Mouse (Mus musculus) heart, embryonic 11.5 days (tissue): Measurements from ENCODE around the gene Sspn. TPM values are rescaled to one million over a fixed set of nuclear protein-coding genes. Genes with fewer than 3 reads are reported as not detected.

ENCODE experiments used
- ATAC-seq: fragments of 200-750 bp; cut with Nextera tagmentation; replicated peaks from 2 replicates; pipeline ENCODE4 v1.8.0; 2017; ENCODE audit warnings: moderate library complexity; ENCODE audit not compliant: insufficient number of reproducible peaks, low FRiP score, low TSS enrichment
- H3K27ac ChIP-seq: fragments of 300-500 bp; sonication (generic); 2 replicates; pipeline ENCODE4 v1.5.1; 2014; ENCODE audit warnings: mild to moderate bottlenecking, low read depth, low read length
- H3K27me3 ChIP-seq: fragments of 300-500 bp; sonication (generic); 2 replicates; pipeline ENCODE4 v1.6.1; 2014; ENCODE audit warnings: mild to moderate bottlenecking, low read length, mixed read lengths; ENCODE audit not compliant: control insufficient read depth, insufficient read depth
- H3K36me3 ChIP-seq: fragments of 300-500 bp; sonication (generic); 2 replicates; pipeline ENCODE4 v1.6.1; 2014; ENCODE audit warnings: mild to moderate bottlenecking, low read length, moderate library complexity, mixed read lengths; ENCODE audit not compliant: control insufficient read depth, insufficient read depth
- H3K4me1 ChIP-seq: fragments of 300-500 bp; sonication (generic); 2 replicates; pipeline ENCODE4 v1.6.1; 2014; ENCODE audit warnings: low read length; ENCODE audit not compliant: control insufficient read depth, insufficient read depth
- H3K4me2 ChIP-seq: fragments of 300-500 bp; sonication (generic); 2 replicates; pipeline ENCODE4 v1.6.1; 2014; ENCODE audit warnings: mild to moderate bottlenecking, moderate library complexity
- H3K4me3 ChIP-seq: fragments of 300-500 bp; sonication (generic); 2 replicates; pipeline ENCODE4 v1.5.1; 2014; ENCODE audit warnings: low read depth, low read length
- H3K9ac ChIP-seq: fragments of 300-500 bp; sonication (generic); 2 replicates; pipeline ENCODE4 v1.6.1; 2014; ENCODE audit warnings: mild to moderate bottlenecking, low read depth, low read length, moderate library complexity
- H3K9me3 ChIP-seq: fragments of 300-500 bp; sonication (generic); replicated peaks from 2 replicates; pipeline ENCODE4 v1.6.1; 2016; ENCODE audit warnings: low read length; ENCODE audit not compliant: control insufficient read depth
- WGBS: fragments of 180-500 bp; shearing (Covaris S2); extraction: QIAGEN DNeasy Blood & Tissue Kit; methylation state at CpG from one replicate; pipeline ENCODE4 v1.1.7; 2014; ENCODE audit not compliant: insufficient replicate concordance; 5-methylcytosine and 5-hydroxymethylcytosine counted together
- polyA plus RNA-seq: library from polyadenylated mRNA; unstranded; fragments of >200 nt; fragmentation: Nextera tagmentation; extraction: Ambion mirVana; gene quantifications from 2 replicates; pipeline ENCODE4 v1.2.1, GENCODE M21; 2014

Gene Sspn
- polyA plus RNA-seq, 1 experiment from 2014 or later: 35.6 TPM

GRCm38 (mm10) chr6:145915435-145915834 lies 16.0 kb upstream of the Sspn start:
- no peak for ATAC-seq
- Histone ChIP-seq H3K9ac (no peak overlapping the region), H3K4me1 (0 out of 2 replicates have a peak, but pooled peaks cover 2% of the 10 kb centered on the region), H3K27me3 (no peaks in the 10 kb centered on the region), H3K27ac (no peak overlapping the region), H3K36me3 (no peaks in the 10 kb centered on the region), H3K4me3 (no peak overlapping the region), H3K9me3 (no peaks in the 10 kb centered on the region), H3K4me2 (no peak overlapping the region)
- 94% methylated on average over 2 of the region's 2 CpGs for WGBS

GRCm38 (mm10) chr6:145916401-145916800 lies 15.0 kb upstream of the Sspn start:
- Histone ChIP-seq H3K36me3 (no peaks in the 10 kb centered on the region), H3K9ac (no peak overlapping the region), H3K4me2 (no peak overlapping the region), H3K4me3 (no peak overlapping the region), H3K27me3 (no peaks in the 10 kb centered on the region), H3K9me3 (no peaks in the 10 kb centered on the region), H3K4me1 (no peaks in the 10 kb centered on the region), H3K27ac (no peak overlapping the region)
- 67% methylated on average over 6 of the region's 6 CpGs for WGBS
- no peak for ATAC-seq

DNA sequence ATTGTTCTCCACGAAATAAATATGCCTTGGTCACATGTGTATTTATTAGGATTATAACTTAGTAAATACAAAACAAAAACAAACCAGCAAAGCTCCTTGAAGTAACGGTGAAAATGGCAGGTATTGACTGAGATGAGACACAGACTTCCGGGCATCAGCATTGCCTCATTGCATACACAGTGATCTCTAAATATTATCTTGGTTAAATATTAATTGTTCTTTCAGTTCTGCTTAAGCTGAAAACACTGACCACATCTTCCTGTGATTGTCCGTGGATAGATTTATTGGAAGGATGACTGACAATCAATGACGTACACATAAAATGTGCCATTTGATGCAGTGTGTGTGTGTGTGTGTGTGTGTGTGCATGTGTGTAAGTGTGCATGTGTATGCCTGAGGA lies 13.2 kb upstream of the Sspn start:
- WGBS: 86% methylated on average over 5 of the region's 5 CpGs
- Histone ChIP-seq H3K4me3 (no peak overlapping the region), H3K4me2 (no peak overlapping the region), H3K4me1 (no peaks in the 10 kb centered on the region), H3K9me3 (no peaks in the 10 kb centered on the region), H3K27me3 (no peaks in the 10 kb centered on the region), H3K27ac (no peak overlapping the region), H3K9ac (no peak overlapping the region), H3K36me3 (no peaks in the 10 kb centered on the region)
- ATAC-seq: no peak

- Histone ChIP-seq H3K4me1 (peaks cover 9% of the 10 kb centered on the region), H3K36me3 (no peaks in the 10 kb centered on the region), H3K9me3 (no peaks in the 10 kb centered on the region), H3K27me3 (no peaks in the 10 kb centered on the region), H3K9ac (no peak overlapping the region), H3K4me2 (no peak overlapping the region), H3K27ac (no peak overlapping the region), H3K4me3 (no peak overlapping the region)
- WGBS: 60% methylated on average over 6 of the region's 6 CpGs
- no peak for ATAC-seq
Observed at GRCm38 (mm10) chr6:145923594-145923993, 7.8 kb upstream of the Sspn start.

- ATAC-seq: peak; percentile 74
- H3K36me3 ChIP-seq: no peaks in the 10 kb centered on the region
- no peaks in the 10 kb centered on the region for H3K27me3 ChIP-seq
- H3K9ac ChIP-seq: peak overlapping the region; percentile 90
- peak overlapping the region; percentile 90 for H3K27ac ChIP-seq
- H3K4me1 ChIP-seq: peaks cover 14% of the 10 kb centered on the region; the same call in 1 of the 2 replicates
- H3K4me3 ChIP-seq: peak overlapping the region; percentile 58
- 8% methylated on average over 28 of the region's 28 CpGs for WGBS
- H3K9me3 ChIP-seq: no peaks in the 10 kb centered on the region
- H3K4me2 ChIP-seq: peak overlapping the region; percentile 84
Observed at GRCm38 (mm10) chr6:145934001-145934696, 2.7 kb downstream of the Sspn start.

DNA sequence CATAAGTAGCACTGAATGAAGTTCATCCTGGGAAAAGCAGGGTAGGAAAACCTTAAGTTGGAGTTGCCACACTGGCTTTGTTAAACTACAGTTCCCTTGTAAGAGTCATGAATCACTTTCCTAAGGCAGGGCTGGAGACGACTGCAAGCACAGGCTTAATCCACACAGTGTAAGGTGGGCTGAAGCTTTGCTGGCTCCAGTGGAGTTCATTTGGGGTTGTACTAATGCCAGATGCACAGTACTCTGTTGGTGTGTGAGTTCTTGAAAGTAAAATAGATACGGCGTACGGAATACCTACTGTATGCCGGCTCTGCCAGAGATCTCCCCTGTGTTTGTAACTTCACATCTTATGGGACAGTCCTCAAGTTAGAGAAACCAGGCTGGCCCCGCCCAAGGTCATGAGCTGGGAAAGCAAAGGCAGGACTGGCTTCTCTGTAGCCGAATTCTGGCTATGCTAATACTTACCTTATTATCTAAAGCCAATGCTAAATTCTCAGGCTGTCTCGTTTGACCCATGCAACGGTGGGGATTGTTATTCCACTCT lies 3.3 kb downstream of the Sspn start:
- no peaks in the 10 kb centered on the region for H3K36me3 ChIP-seq
- H3K4me3 ChIP-seq: peak overlapping the region; percentile 58
- WGBS: 63% methylated on average over 9 of the region's 9 CpGs
- H3K9ac ChIP-seq: peak overlapping the region; percentile 90
- peak overlapping the region; percentile 84 for H3K4me2 ChIP-seq
- H3K4me1 ChIP-seq: peaks cover 14% of the 10 kb centered on the region; the same call in 1 of the 2 replicates
- no peaks in the 10 kb centered on the region for H3K9me3 ChIP-seq
- no peak for ATAC-seq
- H3K27me3 ChIP-seq: no peaks in the 10 kb centered on the region
- peak overlapping the region; percentile 90 for H3K27ac ChIP-seq

DNA sequence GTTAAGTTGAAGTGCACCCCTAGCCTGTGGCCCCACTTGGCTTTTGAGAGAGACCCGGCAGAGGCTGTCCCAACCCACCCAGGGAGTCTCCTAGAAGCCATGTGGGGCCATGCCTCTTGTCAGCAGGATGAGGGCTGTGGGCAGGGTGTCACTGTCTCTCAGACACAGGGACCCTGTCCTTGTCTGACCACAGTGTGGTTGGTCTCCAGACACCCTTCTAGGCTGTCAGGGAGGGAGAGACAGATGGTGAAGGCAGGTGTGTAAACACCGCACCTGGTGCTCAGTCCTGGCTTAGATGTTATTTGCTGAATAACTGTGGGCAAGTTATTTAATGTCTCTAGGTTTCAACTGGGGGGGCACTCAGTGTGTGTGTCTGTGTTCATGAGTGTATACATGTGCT lies 4.5 kb downstream of the Sspn start:
- Histone ChIP-seq H3K9ac (no peak overlapping the region), H3K27ac (no peak overlapping the region), H3K36me3 (no peaks in the 10 kb centered on the region), H3K4me2 (peak overlapping the region; percentile 21; the same call in 1 of the 2 replicates), H3K4me1 (peaks cover 17% of the 10 kb centered on the region; the same call in 1 of the 2 replicates), H3K9me3 (no peaks in the 10 kb centered on the region), H3K27me3 (no peaks in the 10 kb centered on the region), H3K4me3 (0 out of 2 replicates have a peak overlapping the region, but pooled peaks have one; percentile 5)
- WGBS: 63% methylated on average over 2 of the region's 2 CpGs
- no peak for ATAC-seq

- Histone ChIP-seq H3K36me3 (no peaks in the 10 kb centered on the region), H3K27me3 (no peaks in the 10 kb centered on the region), H3K4me1 (peaks cover 18% of the 10 kb centered on the region; the same call in 1 of the 2 replicates), H3K4me3 (no peak overlapping the region), H3K9ac (no peak overlapping the region), H3K27ac (no peak overlapping the region), H3K4me2 (no peak overlapping the region), H3K9me3 (no peaks in the 10 kb centered on the region)
- whole genome bisulfite sequencing: 87% methylated on average over 4 of the region's 4 CpGs
- ATAC-seq: no peak
Observed at GRCm38 (mm10) chr6:145936511-145936910, 5.1 kb downstream of the Sspn start.

GRCm38 (mm10) chr6:145940852-145941251 lies 9.4 kb downstream of the Sspn start:
- H3K27ac ChIP-seq: no peak overlapping the region
- no peak overlapping the region for H3K4me2 ChIP-seq
- peaks cover 30% of the 10 kb centered on the region for H3K4me1 ChIP-seq
- H3K9me3 ChIP-seq: no peaks in the 10 kb centered on the region
- no peak overlapping the region for H3K4me3 ChIP-seq
- 60% methylated on average over 6 of the region's 6 CpGs for WGBS
- H3K36me3 ChIP-seq: no peaks in the 10 kb centered on the region
- H3K9ac ChIP-seq: no peak overlapping the region
- H3K27me3 ChIP-seq: no peaks in the 10 kb centered on the region
- no peak for ATAC-seq
